In genomic region chr1:120021951-120022350, GRCm38 (mm10) we compare ENCODE assay signal across 28 mouse cellular contexts. TPM values are rescaled to one million over a fixed set of nuclear protein-coding genes. Genes with fewer than 3 reads are reported as not detected.
A peak's percentile ranks its signal among the peaks of the same experiment; 100 is the strongest.
DNase-seq lines count a peak whose midpoint lies in the region; ATAC-seq and TF ChIP-seq lines count a peak whose summit lies in the region.
"Had no signal": no experiment of that assay in that cellular context is flagged by ENCODE, and none has a peak within 500 bp of the region (broad histone marks: within the 10 kb centered on the region; RNA-seq: fewer than 3 reads in every experiment).

No protein-coding gene starts in this region.

- no peak; the same call in 1 of the 2 replicates for TF ChIP-seq CTCF in cerebellum, adult 2 months (IDR thresholded peaks at IDR 0.05; ENCODE audit: borderline replicate concordance, insufficient read depth, low read depth, low read length)
- peak; percentile 4; the same call in 1 of the 2 replicates for TF ChIP-seq CTCF in hindbrain, postnatal 0 days (IDR thresholded peaks at IDR 0.05; ENCODE audit: low read depth)

- peaks cover 12% of the 10 kb centered on the region for H3K4me1 ChIP-seq in cerebellum, adult 2 months (ENCODE audit: control insufficient read depth, insufficient read depth, low read length)
- no peaks in the 10 kb centered on the region for H3K4me1 ChIP-seq in hindbrain, postnatal 0 days (ENCODE audit: insufficient read depth, low read length)
- no peaks in the 10 kb centered on the region for H3K4me1 ChIP-seq in hindbrain, embryonic 12.5 days
- H3K4me1 ChIP-seq: neural tube, embryonic 15.5 days had no signal

- H3K9ac ChIP-seq in hindbrain, postnatal 0 days (replicated peaks; ENCODE audit: low read length) = no peak overlapping the region
- H3K9ac ChIP-seq in hindbrain, embryonic 12.5 days = no peak overlapping the region
- H3K9ac ChIP-seq: midbrain, embryonic 12.5 days; neural tube, embryonic 15.5 days had no signal

- peak; percentile 21 to 52 for DNase-seq in cerebellum, adult 2 months
- DNase-seq in cerebellum, adult 11-12 months = no peak
- no peak for DNase-seq in hindbrain, postnatal 0 days (ENCODE audit: low spot score)
- DNase-seq in right cerebral cortex, adult 18-20 months = peak; percentile 64
- DNase-seq in right cerebral cortex, postnatal 4 days = no peak
- DNase-seq in Muller cell, postnatal 12 days (ENCODE audit: inconsistent ontology term) = no peak
- DNase-seq in liver = no peak
- DNase-seq: adrenal gland, adult 2 months; heart, adult 11 months; kidney, adult 9 months; kidney, postnatal 4 days; lung, adult 2 months; thymus, postnatal 36 days had no signal

- no peaks in the 10 kb centered on the region for H3K9me3 ChIP-seq in hindbrain, postnatal 0 days (ENCODE audit: low read length)
- H3K9me3 ChIP-seq in hindbrain, embryonic 12.5 days (replicated peaks) = no peaks in the 10 kb centered on the region
- H3K9me3 ChIP-seq: midbrain, embryonic 12.5 days; neural tube, embryonic 15.5 days had no signal

- no peaks in the 10 kb centered on the region for H3K27me3 ChIP-seq in cerebellum, adult 2 months (ENCODE audit: control insufficient read depth, insufficient read depth, low read length)
- H3K27me3 ChIP-seq in hindbrain, postnatal 0 days (ENCODE audit: insufficient read depth, low read length) = no peaks in the 10 kb centered on the region
- no peaks in the 10 kb centered on the region for H3K27me3 ChIP-seq in hindbrain, embryonic 12.5 days
- H3K27me3 ChIP-seq: midbrain, embryonic 12.5 days; neural tube, embryonic 15.5 days had no signal

- H3K36me3 ChIP-seq in hindbrain, postnatal 0 days (ENCODE audit: insufficient read depth, low read length) = no peaks in the 10 kb centered on the region
- H3K36me3 ChIP-seq in hindbrain, embryonic 12.5 days = no peaks in the 10 kb centered on the region
- H3K36me3 ChIP-seq: midbrain, embryonic 12.5 days; neural tube, embryonic 15.5 days had no signal

- no peak overlapping the region for H3K4me2 ChIP-seq in hindbrain, postnatal 0 days (ENCODE audit: low read depth, low read length)
- H3K4me2 ChIP-seq in hindbrain, embryonic 12.5 days (replicated peaks) = no peak overlapping the region
- H3K4me2 ChIP-seq: liver, embryonic 11.5 days; midbrain, embryonic 12.5 days; neural tube, embryonic 15.5 days had no signal

- TF ChIP-seq POLR2A in cerebellum, adult 2 months (IDR thresholded peaks at IDR 0.05; ENCODE audit: borderline replicate concordance, insufficient read depth, low read length) = no peak

- no peak overlapping the region for H3K4me3 ChIP-seq in cerebellum, adult 2 months (replicated peaks; ENCODE audit: insufficient read depth, low read depth, low read length)
- H3K4me3 ChIP-seq in hindbrain, postnatal 0 days (ENCODE audit: low read length) = no peak overlapping the region
- H3K4me3 ChIP-seq in hindbrain, embryonic 12.5 days = no peak overlapping the region
- H3K4me3 ChIP-seq: erythroblast, embryonic 14.5 days; midbrain, embryonic 12.5 days; myocyte; neural tube, embryonic 15.5 days had no signal

- 18% methylated on average over 17 of the region's 17 CpGs for WGBS in cerebellum, adult 2 months
- WGBS in hindbrain, postnatal 0 days = 70% methylated on average over 17 of the region's 17 CpGs
- 89% methylated on average over 17 of the region's 17 CpGs for WGBS in hindbrain, embryonic 12.5 days

- H3K27ac ChIP-seq in cerebellum, adult 2 months (ENCODE audit: insufficient read depth, low read length) = no peak overlapping the region
- H3K27ac ChIP-seq in hindbrain, postnatal 0 days = no peak overlapping the region
- H3K27ac ChIP-seq in hindbrain, embryonic 12.5 days = no peak overlapping the region
- H3K27ac ChIP-seq: macrophage; midbrain, embryonic 12.5 days; neural tube, embryonic 15.5 days had no signal

- no peak for ATAC-seq in hindbrain, postnatal 0 days
- no peak for ATAC-seq in hindbrain, embryonic 12.5 days (ENCODE audit: low FRiP score)
- ATAC-seq: CD4-positive, CD25-positive, alpha-beta regulatory T cell, adult 4 months; forebrain, embryonic 14.5 days had no signal

RNA-seq across cellular contexts. Expression of gene Sctr, which starts 15.3 kb away (rescaled TPM):
- 0.19 and 0.25 TPM in 2 replicates for polyA plus RNA-seq in cerebellum, adult 2 months (2012; rRNA removed)
- 1.9 and 2.0 TPM in 2 replicates for total RNA-seq in hindbrain, postnatal 0 days (2014; rRNA removed)
- polyA plus RNA-seq in hindbrain, postnatal 0 days (2015; fragmentation: Nextera tagmentation; extraction: Ambion mirVana) = 0.93 and 1.2 TPM in 2 replicates
- polyA plus RNA-seq in hindbrain, embryonic 12.5 days (2016; fragmentation: Nextera tagmentation; extraction: Ambion mirVana) = 0.78 and 1.0 TPM in 2 replicates
- total RNA-seq: common myeloid progenitor, adult 5-6 weeks; hematopoietic stem cell, adult 5-6 weeks; MEL had no signal
- polyA plus RNA-seq: embryonic facial prominence, embryonic 11.5 days; erythroblast, embryonic 14.5 days; liver, embryonic 11.5 days; macrophage had no signal

RNA-seq across cellular contexts. Expression of gene Cfap221, which starts 24.9 kb away (rescaled TPM):
- 0.08 and 0.14 TPM in 2 replicates for polyA plus RNA-seq in cerebellum, adult 2 months (2012; rRNA removed)
- 1.9 TPM in 1 of 2 replicates, not detected in the other for total RNA-seq in hindbrain, postnatal 0 days (2014; rRNA removed)
- 0.25 and 0.29 TPM in 2 replicates for polyA plus RNA-seq in hindbrain, postnatal 0 days (2015; fragmentation: Nextera tagmentation; extraction: Ambion mirVana)
- polyA plus RNA-seq in hindbrain, embryonic 12.5 days (2016; fragmentation: Nextera tagmentation; extraction: Ambion mirVana) = 0.23 and 0.56 TPM in 2 replicates
- total RNA-seq: common myeloid progenitor, adult 5-6 weeks; hematopoietic stem cell, adult 5-6 weeks; MEL had no signal
- polyA plus RNA-seq: CD4-positive, CD25-positive, alpha-beta regulatory T cell, adult 4 months; embryonic facial prominence, embryonic 11.5 days; erythroblast, embryonic 14.5 days; heart, embryonic 14.5 days; macrophage; myocyte; spleen, adult 2 months had no signal

RNA-seq across cellular contexts. Expression of gene Tmem37, which starts 51.9 kb away (rescaled TPM):
- 1.3 and 2.2 TPM in 2 replicates for polyA plus RNA-seq in cerebellum, adult 2 months (2012; rRNA removed)
- total RNA-seq in hindbrain, postnatal 0 days (2014; rRNA removed) = 2.9 and 3.8 TPM in 2 replicates
- polyA plus RNA-seq in hindbrain, postnatal 0 days (2015; fragmentation: Nextera tagmentation; extraction: Ambion mirVana) = 9.1 and 9.4 TPM in 2 replicates
- polyA plus RNA-seq in hindbrain, embryonic 12.5 days (2016; fragmentation: Nextera tagmentation; extraction: Ambion mirVana) = 7.5 and 8.7 TPM in 2 replicates

Comparison
In these comparisons a context has a peak if more than half of its experiments do, and no peak if none do; other contexts are left out.
1. DNase-seq: peak in cerebellum, adult 2 months (2 of 2) and right cerebral cortex, adult 18-20 months (single experiment); none in cerebellum, adult 11-12 months (single experiment), hindbrain, postnatal 0 days (single experiment), right cerebral cortex, postnatal 4 days (single experiment), Muller cell, postnatal 12 days (single experiment) and liver (single experiment).